Mouse (Mus musculus): ENCODE measurements around the gene Inpp5e. TPM values are rescaled to one million over a fixed set of nuclear protein-coding genes. Genes with fewer than 3 reads are reported as not detected.

Inpp5e gene
- polyA plus RNA-seq, 1 experiment from 2014 or later, result 29.1 TPM

DNA sequence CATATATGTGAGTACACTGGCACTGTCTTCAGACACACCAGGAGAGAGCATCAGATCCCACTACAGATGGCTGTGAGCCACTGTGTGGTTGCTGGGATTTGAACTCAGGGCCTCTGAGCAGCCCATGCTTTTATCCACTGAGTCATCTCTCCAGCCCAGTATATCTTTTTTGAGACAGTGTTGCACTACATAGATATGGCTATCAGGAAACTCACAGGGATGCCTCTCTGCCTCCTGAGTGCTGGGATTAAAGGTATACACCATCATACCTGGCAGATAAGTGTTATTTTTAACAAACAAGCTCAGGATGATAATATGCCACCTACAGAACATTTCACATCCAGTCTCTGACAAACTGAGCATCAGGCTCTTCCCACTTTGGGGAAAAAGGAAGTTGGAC is 8.1 kb upstream of the Inpp5e start:
- Histone ChIP-seq H3K4me2 (no peak overlapping the region), H3K9me3 (no peaks in the 10 kb centered on the region), H3K4me3 (replicated peaks) (no peak overlapping the region), H3K4me1 (replicated peaks) (no peaks in the 10 kb centered on the region), H3K36me3 (peaks cover 99% of the 10 kb centered on the region), H3K27me3 (no peaks in the 10 kb centered on the region), H3K27ac (no peak overlapping the region), H3K9ac (replicated peaks) (no peak overlapping the region)
- no peak for ATAC-seq (ENCODE audit: insufficient number of reproducible peaks, insufficient read depth, low FRiP score, low TSS enrichment, low read depth)

DNA sequence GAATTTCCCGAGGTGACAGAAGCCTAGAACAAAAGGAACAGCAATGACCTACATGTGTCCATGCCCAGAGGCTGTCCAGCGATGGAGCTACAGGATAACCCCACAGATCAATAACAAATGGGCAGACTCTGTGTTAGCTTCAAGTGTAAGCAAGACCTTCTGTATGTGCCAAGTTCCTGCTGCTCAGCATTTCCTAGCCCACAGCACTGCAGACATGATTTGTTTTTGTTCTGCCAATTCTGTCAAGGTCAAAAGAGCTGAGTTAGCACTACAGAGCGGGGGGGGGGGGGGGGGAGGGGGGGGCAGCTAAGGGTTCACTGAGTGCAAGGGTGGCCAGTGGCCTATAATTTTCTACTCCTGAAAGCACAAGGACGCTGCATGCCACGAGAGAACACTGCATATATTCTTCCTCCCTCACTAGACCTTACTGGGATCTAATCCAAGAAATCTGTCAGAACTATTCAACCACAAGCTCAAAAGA is 2.0 kb upstream of the Inpp5e start:
- Histone ChIP-seq H3K4me2 (no peak overlapping the region), H3K27ac (no peak overlapping the region), H3K4me1 (replicated peaks) (peaks cover 25% of the 10 kb centered on the region), H3K27me3 (no peaks in the 10 kb centered on the region), H3K9ac (replicated peaks) (peak overlapping the region; percentile 12; the same call in 1 of the 2 replicates), H3K36me3 (peaks cover 73% of the 10 kb centered on the region), H3K9me3 (no peaks in the 10 kb centered on the region), H3K4me3 (replicated peaks) (no peak overlapping the region)
- WGBS, result 81% methylated on average over 4 of the region's 5 CpGs
- no peak for ATAC-seq (ENCODE audit: insufficient number of reproducible peaks, insufficient read depth, low FRiP score, low TSS enrichment, low read depth)

DNA sequence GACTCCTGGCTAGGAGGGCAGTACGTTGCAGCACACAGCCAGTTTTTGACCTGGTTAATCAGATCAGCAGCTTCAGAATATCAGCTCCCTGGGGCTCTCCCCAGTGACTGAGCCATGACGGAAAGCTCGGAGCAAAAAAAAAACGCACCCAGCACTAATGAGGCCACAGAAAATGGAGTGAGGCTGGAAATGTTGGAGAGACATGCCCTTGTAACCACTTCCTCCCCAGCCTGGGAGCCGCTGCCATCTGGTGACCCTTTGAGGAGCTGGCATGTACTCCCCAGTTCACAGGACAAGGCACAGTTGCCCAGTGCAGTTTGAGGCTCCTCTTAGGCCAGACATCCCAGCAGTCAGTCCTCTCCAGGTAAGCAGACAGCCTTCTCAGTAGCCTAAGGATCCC is 1.1 kb upstream of the Inpp5e start:
- no peak overlapping the region for H3K9ac ChIP-seq (replicated peaks)
- H3K9me3 ChIP-seq, result no peaks in the 10 kb centered on the region
- no peak overlapping the region for H3K4me3 ChIP-seq (replicated peaks)
- H3K27me3 ChIP-seq, result no peaks in the 10 kb centered on the region
- H3K27ac ChIP-seq, result no peak overlapping the region
- 70% methylated on average over 5 of the region's 5 CpGs for WGBS
- H3K4me1 ChIP-seq (replicated peaks), result peaks cover 34% of the 10 kb centered on the region
- H3K4me2 ChIP-seq, result no peak overlapping the region
- peaks cover 73% of the 10 kb centered on the region for H3K36me3 ChIP-seq
- no peak for ATAC-seq (ENCODE audit: insufficient number of reproducible peaks, insufficient read depth, low FRiP score, low TSS enrichment, low read depth)

DNA sequence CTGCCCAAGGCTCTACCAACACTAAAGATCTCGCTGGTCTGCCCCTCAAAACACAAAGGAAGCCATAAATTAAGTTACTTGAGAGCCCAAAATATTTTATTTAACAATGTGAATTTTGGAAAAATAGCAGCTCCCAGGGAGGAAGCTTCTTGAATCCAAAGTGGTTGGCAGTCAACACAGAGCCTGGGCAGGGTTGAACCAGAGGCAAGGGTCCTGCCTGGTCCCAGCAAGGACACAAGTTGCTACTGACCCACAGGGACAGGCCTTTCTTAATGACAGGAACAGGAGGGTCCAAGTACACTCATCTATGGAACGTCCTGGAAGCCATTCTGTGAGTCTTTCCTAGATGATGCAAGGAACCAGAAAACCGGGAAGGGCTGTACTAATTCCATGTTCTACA is 359 bp upstream of the Inpp5e start:
- ATAC-seq (ENCODE audit: insufficient number of reproducible peaks, insufficient read depth, low FRiP score, low TSS enrichment, low read depth), result no peak
- H3K4me3 ChIP-seq (replicated peaks), result peak overlapping the region; percentile 89
- H3K9me3 ChIP-seq, result no peaks in the 10 kb centered on the region
- 61% methylated on average over 3 of the region's 3 CpGs for WGBS
- peaks cover 67% of the 10 kb centered on the region for H3K36me3 ChIP-seq
- no peak overlapping the region for H3K9ac ChIP-seq (replicated peaks)
- H3K27me3 ChIP-seq, result no peaks in the 10 kb centered on the region
- H3K4me1 ChIP-seq (replicated peaks), result peaks cover 41% of the 10 kb centered on the region
- H3K27ac ChIP-seq, result no peak overlapping the region
- H3K4me2 ChIP-seq, result no peak overlapping the region; the same call in 1 of the 2 replicates

DNA sequence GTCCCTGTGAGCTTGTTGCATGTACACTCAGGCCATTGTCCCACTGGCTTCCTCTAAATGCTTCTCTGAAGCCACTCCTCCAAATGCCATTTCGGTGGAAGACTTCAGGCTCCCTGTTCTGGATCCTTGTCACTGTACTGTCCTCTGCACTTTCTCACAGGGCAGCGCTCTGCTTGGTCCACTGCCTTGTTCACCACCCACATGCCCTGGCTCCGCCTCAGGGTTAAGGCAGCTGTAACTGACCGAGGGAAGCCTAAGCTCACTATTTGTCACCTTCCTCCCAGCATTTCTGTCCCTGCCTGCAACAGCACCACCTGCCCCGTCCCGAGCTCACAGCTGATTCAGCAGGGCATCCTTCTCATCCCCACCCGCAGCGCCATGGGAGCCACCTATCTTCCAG is 5.7 kb downstream of the Inpp5e start:
- no peaks in the 10 kb centered on the region for H3K27me3 ChIP-seq
- peaks cover 39% of the 10 kb centered on the region for H3K4me1 ChIP-seq (replicated peaks)
- H3K27ac ChIP-seq, result no peak overlapping the region
- H3K4me2 ChIP-seq, result no peak overlapping the region
- peaks cover 72% of the 10 kb centered on the region for H3K36me3 ChIP-seq
- no peak for ATAC-seq (ENCODE audit: insufficient number of reproducible peaks, insufficient read depth, low FRiP score, low TSS enrichment, low read depth)
- no peaks in the 10 kb centered on the region for H3K9me3 ChIP-seq
- WGBS, result 77% methylated on average over 8 of the region's 8 CpGs
- no peak overlapping the region for H3K4me3 ChIP-seq (replicated peaks)
- H3K9ac ChIP-seq (replicated peaks), result no peak overlapping the region

DNA sequence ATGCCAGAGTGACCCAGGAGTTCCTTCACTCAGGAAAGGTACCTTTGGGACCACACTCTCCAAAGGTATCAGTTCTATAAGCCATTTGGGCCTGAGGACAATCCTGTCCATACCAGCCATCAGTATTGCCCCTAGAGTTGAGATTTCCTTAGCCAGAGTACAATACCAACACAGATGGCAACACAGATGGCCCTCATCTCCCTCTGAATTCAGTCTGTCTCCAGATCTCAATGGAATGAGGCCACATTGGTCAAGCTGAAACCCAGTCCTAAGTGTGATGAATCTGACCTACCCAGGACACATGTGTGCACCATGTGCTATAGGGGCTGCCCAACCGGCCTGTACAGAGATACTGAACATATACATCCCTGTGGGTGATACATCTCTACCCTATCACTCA is 6.7 kb downstream of the Inpp5e start:
- Histone ChIP-seq H3K4me1 (replicated peaks) (peaks cover 28% of the 10 kb centered on the region), H3K9ac (replicated peaks) (no peak overlapping the region), H3K9me3 (no peaks in the 10 kb centered on the region), H3K27me3 (no peaks in the 10 kb centered on the region), H3K27ac (no peak overlapping the region), H3K4me3 (replicated peaks) (no peak overlapping the region), H3K4me2 (no peak overlapping the region), H3K36me3 (peaks cover 81% of the 10 kb centered on the region)
- 83% methylated on average over 1 of the region's 1 CpGs for WGBS
- ATAC-seq (ENCODE audit: insufficient number of reproducible peaks, insufficient read depth, low FRiP score, low TSS enrichment, low read depth), result no peak

DNA sequence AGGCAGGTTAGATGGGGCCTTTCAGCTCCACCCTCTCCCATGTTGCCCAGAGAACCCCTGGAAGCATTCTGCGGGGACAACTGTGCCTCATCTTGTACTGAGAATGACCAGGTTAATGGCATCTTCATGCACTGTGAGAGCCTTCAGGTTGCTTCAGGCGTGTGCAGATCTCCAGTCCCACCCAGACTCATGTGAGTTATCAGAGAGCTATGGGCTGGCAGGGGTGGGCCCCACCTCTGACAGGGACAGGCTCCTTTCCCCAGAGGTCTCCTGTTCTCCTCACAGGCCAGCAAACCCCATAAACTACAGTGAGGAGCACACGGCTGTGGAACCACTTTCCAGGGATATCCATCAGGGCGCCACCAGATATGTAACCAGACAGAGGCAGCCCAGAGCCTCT is 8.0 kb downstream of the Inpp5e start:
- no peak for ATAC-seq (ENCODE audit: insufficient number of reproducible peaks, insufficient read depth, low FRiP score, low TSS enrichment, low read depth)
- H3K9ac ChIP-seq (replicated peaks), result no peak overlapping the region
- H3K4me1 ChIP-seq (replicated peaks), result peaks cover 16% of the 10 kb centered on the region
- 90% methylated on average over 4 of the region's 4 CpGs for WGBS
- H3K9me3 ChIP-seq, result no peaks in the 10 kb centered on the region
- H3K27me3 ChIP-seq, result no peaks in the 10 kb centered on the region
- no peak overlapping the region for H3K4me3 ChIP-seq (replicated peaks)
- H3K36me3 ChIP-seq, result peaks cover 83% of the 10 kb centered on the region
- H3K27ac ChIP-seq, result no peak overlapping the region
- no peak overlapping the region for H3K4me2 ChIP-seq

DNA sequence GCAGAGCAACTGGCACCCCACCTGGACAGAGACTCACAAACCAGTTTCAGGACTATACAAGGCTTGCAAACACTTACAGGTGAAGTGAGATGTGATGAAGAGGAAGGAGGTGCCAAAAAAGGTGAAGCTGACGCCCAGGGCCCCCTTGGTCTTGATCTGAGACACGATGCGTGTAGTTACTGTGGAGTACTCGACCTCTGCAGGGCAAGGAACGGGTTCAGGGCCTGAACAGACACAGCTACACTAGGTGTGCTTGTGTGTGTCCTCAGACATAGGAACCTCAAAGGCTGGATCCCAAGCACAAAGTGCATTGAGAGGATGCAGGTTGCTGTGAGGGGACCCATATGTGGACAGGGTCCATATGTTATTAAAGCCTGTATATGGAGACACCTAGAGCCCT is 8.7 kb downstream of the Inpp5e start:
- Histone ChIP-seq H3K4me1 (replicated peaks) (peaks cover 9% of the 10 kb centered on the region; the same call in 1 of the 2 replicates), H3K36me3 (peaks cover 83% of the 10 kb centered on the region), H3K27ac (no peak overlapping the region), H3K27me3 (no peaks in the 10 kb centered on the region), H3K9ac (replicated peaks) (no peak overlapping the region), H3K9me3 (no peaks in the 10 kb centered on the region), H3K4me3 (replicated peaks) (no peak overlapping the region), H3K4me2 (no peak overlapping the region)
- ATAC-seq (ENCODE audit: insufficient number of reproducible peaks, insufficient read depth, low FRiP score, low TSS enrichment, low read depth), result no peak
- 93% methylated on average over 5 of the region's 5 CpGs for WGBS

DNA sequence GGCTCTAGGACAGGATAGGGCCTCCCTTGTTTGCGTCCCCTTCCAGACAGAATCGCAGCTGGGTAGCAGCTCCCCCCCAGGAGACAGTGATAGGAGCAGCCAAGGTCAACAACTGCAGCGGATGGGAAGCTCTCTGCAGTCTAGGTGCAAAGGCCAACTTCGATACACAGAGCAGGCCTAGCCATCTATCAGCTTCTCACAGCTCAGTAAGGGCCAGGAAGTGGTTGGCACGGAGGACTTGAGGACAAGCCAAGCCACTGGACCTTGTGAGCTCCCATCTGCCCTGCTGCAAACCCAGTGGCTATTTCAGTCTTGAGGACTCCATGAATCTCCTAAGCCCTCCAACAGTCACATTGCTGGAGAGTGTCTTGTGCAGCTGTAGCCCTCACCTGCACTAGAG is 9.4 kb downstream of the Inpp5e start:
- peaks cover 87% of the 10 kb centered on the region for H3K36me3 ChIP-seq
- WGBS, result 90% methylated on average over 5 of the region's 5 CpGs
- no peak overlapping the region for H3K27ac ChIP-seq
- no peaks in the 10 kb centered on the region for H3K9me3 ChIP-seq
- H3K4me3 ChIP-seq (replicated peaks), result no peak overlapping the region
- H3K4me2 ChIP-seq, result no peak overlapping the region
- H3K4me1 ChIP-seq (replicated peaks), result peaks cover 2% of the 10 kb centered on the region; the same call in 1 of the 2 replicates
- no peak overlapping the region for H3K9ac ChIP-seq (replicated peaks)
- no peak for ATAC-seq (ENCODE audit: insufficient number of reproducible peaks, insufficient read depth, low FRiP score, low TSS enrichment, low read depth)
- no peaks in the 10 kb centered on the region for H3K27me3 ChIP-seq

DNA sequence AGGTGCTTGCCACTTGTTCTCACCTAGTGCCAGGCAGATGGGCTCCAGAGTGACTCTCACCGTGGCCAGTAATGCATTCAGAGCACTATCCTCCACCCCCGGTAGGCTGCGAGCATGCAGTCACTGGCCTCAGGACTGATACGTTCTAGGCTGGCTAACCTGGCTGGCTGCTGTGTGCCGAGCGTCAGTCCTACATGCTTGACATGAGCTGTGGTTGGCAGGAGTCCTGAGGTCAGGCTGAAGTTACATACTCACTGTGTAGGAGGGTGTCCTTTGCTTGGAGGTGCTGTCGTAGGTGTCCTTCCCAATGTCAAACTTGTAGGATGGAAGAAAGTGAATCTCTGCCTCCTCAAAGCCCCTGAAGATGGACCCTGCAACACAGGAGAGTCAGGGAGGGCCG is 10.0 kb downstream of the Inpp5e start:
- no peak overlapping the region for H3K4me3 ChIP-seq (replicated peaks)
- no peak for ATAC-seq (ENCODE audit: insufficient number of reproducible peaks, insufficient read depth, low FRiP score, low TSS enrichment, low read depth)
- no peak overlapping the region for H3K27ac ChIP-seq
- H3K27me3 ChIP-seq, result no peaks in the 10 kb centered on the region
- H3K4me2 ChIP-seq, result no peak overlapping the region
- no peak overlapping the region for H3K9ac ChIP-seq (replicated peaks)
- no peaks in the 10 kb centered on the region for H3K9me3 ChIP-seq
- H3K4me1 ChIP-seq (replicated peaks), result no peaks in the 10 kb centered on the region
- WGBS, result 93% methylated on average over 8 of the region's 8 CpGs
- H3K36me3 ChIP-seq, result peaks cover 93% of the 10 kb centered on the region

DNA sequence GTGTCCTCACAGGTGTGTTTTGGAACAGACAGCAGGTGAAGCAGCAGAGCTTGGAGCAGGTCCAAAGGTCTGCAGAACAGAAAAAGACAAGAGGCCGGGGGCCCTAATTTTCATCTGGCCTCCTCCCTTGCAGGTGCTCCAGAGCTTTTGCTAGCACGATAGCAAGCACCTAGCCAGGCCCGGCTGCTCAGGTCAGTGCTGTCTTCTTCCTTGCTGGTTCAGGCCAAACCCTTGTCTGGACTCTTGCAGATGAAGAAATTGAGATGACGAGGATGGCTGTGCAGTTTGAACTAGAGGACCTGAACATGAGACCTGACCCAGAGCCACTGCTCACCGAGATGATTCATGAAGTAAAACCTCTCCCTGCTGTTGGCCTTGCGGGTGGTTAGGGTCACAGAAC is 17.4 kb downstream of the Inpp5e start:
- Histone ChIP-seq H3K9me3 (no peaks in the 10 kb centered on the region), H3K36me3 (peaks cover 76% of the 10 kb centered on the region), H3K4me2 (no peak overlapping the region), H3K9ac (replicated peaks) (no peak overlapping the region), H3K27ac (no peak overlapping the region), H3K4me1 (replicated peaks) (peaks cover 19% of the 10 kb centered on the region), H3K4me3 (replicated peaks) (no peak overlapping the region), H3K27me3 (no peaks in the 10 kb centered on the region)
- 88% methylated on average over 6 of the region's 6 CpGs for WGBS
- no peak for ATAC-seq (ENCODE audit: insufficient number of reproducible peaks, insufficient read depth, low FRiP score, low TSS enrichment, low read depth)

DNA sequence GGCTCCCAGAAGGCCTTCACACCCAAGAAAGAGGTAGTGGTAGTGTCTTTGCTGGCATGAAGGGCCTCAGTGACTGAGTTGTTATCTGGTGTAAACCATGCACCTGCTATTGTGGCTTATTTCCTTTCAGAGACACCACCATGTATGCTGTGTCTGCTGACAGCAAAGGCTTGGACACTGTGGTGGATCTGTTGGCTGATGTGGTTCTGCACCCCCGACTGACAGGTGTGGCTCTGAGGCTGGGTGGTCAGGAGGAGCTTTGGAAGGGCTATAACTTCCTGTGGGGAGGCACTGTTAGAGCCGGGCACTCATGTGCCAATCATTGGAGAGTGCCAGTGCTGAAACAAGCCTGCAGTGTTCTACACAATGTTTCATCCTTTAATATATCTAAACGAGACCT is 18.0 kb downstream of the Inpp5e start:
- no peak for ATAC-seq (ENCODE audit: insufficient number of reproducible peaks, insufficient read depth, low FRiP score, low TSS enrichment, low read depth)
- peaks cover 19% of the 10 kb centered on the region for H3K4me1 ChIP-seq (replicated peaks)
- peaks cover 76% of the 10 kb centered on the region for H3K36me3 ChIP-seq
- no peak overlapping the region for H3K4me3 ChIP-seq (replicated peaks)
- 84% methylated on average over 3 of the region's 3 CpGs for WGBS
- H3K27ac ChIP-seq, result no peak overlapping the region
- H3K27me3 ChIP-seq, result no peaks in the 10 kb centered on the region
- no peaks in the 10 kb centered on the region for H3K9me3 ChIP-seq
- no peak overlapping the region for H3K9ac ChIP-seq (replicated peaks)
- H3K4me2 ChIP-seq, result no peak overlapping the region; the same call in 1 of the 2 replicates

Data from limb, embryonic 12.5 days (tissue).